Mouse (Mus musculus) fibroblast of lung, adult 2 months (primary cell): ENCODE results near the gene Lipi.
A peak's percentile ranks its signal among the peaks of the same experiment; 100 is the strongest.

Source experiments
- DNase-seq: peaks from one replicate; pipeline ENCODE4 v3.0.0-alpha.2; 2011; ENCODE audit warnings: low read depth

Lipi gene

DNA sequence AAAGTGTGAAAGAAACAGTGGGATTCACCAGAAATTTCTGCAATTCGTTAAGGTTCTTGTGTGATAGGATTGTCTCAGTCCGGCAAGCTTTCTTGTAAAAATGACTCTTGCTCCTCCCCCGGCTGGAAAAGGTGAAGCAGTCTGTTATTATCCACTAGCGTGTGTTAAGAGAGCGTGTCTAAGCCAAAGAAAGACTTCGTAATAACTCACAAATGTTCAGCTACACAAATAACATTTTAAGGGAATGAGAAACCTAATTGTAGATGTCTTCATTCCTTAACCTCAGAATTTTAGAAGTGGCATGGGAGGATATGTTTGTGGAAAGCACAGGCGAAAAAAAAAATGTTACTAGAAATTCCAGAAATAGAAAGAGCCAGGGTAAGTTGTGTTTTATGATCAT lies at the start of gene Lipi:
Gene Lipi, minus strand, starts transcription at position 101 of the 400 bp plus-strand sequence.
- DNase-seq, result no peak

GRCm38 (mm10) chr16:75627862-75628261 lies 42.0 kb upstream of the Lipi start:
- no peak for DNase-seq

- peak; percentile 2 for DNase-seq
These were observed 31.9 kb upstream of the Lipi start for GRCm38 (mm10) chr16:75617651-75618349.

GRCm38 (mm10) chr16:75612561-75612960 lies 26.7 kb upstream of the Lipi start:
- no peak for DNase-seq

GRCm38 (mm10) chr16:75606415-75606814 lies 20.6 kb upstream of the Lipi start:
- no peak for DNase-seq

DNA sequence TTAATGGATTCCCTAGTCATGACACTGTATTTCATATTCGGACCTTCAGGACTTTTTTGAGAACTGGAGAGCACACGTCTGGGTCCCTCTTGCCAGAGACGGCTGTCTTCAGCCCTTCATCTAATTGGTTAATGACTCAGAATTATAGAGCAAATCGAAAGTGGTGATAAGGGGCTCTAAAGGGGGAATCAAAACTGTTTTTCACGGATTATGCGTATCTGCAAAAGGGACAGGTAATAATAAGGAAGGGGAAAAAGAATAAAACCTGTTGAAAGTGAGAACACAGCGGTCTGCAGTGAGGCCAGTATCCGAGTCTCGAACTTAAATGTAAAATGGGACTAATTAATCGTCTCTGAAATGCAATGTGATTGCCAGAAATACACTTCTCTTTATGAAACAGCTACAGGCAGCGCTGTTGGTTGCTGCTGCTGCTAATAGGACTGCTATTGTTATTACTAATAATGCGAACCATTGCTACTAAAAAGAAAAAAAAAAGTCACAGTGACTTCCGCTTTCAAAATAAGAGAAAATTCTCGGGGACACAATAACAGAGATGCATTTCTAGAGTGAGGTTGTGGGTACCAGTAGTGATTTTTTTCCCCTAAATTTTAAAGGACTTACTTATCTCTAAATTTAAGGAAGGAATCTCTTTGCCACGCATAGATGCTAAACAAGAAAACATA lies 7.8 kb upstream of the Lipi start:
- no peak for DNase-seq

DNA sequence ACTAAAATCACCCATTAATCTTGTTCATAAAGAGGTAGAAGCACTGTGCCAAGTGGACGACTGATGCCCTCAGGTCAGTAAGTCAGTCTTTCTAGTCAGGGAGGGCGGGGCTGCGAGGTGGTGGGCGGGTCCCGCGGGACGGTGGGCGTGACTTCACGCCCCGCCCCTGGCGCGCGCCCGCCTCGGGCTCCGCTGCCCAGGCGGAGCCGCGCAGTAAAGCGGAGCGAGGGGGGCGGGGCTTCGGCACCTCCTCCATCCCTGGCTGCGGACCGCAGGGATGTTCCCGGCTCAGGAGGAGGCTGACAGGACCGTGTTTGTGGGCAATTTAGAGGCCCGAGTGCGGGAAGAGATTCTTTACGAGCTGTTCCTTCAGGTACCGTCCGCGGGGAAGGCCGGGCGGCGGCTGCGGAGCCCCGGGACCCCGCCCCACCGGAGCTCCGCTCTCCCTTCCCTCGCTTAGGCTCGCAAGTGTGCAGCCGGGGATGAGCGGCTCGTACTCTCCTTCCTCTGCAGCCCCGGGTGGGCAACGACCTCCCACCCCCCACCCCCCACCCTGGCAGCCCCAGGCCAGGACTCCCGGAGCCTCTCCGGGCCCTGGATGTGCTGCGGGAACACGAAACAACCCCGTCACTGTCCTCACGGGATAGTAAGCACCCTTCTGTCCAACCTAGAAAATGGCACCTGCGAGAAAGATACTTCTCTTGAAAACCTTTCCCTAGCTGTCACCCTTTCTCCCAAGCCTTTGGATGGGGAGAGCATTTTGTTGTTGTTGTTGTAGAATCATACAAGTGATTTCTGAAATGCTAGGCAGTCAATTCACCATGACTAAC lies 7.0 kb upstream of the Lipi start, which contains the start of gene Rbm11:
Gene Rbm11, plus strand, starts transcription at position 174 of the 830 bp plus-strand sequence.
- peak; percentile 3 for DNase-seq

GRCm38 (mm10) chr16:75586466-75586865 lies 605 bp upstream of the Lipi start:
- DNase-seq, result no peak

GRCm38 (mm10) chr16:75582279-75582678 lies 3.6 kb downstream of the Lipi start:
- DNase-seq, result no peak

- no peak for DNase-seq
These were observed 23.0 kb downstream of the Lipi start for GRCm38 (mm10) chr16:75562910-75563309.

DNA sequence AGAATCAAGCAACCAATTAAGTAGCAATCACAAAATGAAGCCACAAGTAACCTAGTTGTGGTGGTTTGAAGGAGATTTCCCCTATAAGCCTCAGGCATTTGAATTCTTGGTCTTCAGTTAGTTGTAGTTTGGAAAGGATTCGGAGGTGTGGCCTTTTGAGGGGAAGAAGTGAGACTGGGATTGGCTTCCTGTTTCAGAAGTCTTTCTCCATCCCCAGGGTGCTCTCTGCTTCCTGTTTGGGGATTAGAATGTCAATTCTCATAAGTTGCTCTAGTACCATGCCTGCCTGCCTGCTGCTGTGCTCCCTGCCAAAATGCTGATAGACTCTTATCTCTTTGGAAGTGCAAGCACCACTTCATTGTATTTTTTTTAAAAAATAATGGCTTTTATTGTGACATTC lies 40.6 kb downstream of the Lipi start:
- no peak for DNase-seq

- no peak for DNase-seq
These were observed 47.9 kb downstream of the Lipi start for GRCm38 (mm10) chr16:75537784-75538565.

GRCm38 (mm10) chr16:75531705-75532104 lies 54.2 kb downstream of the Lipi start:
- no peak for DNase-seq

GRCm38 (mm10) chr16:75496568-75496967 lies 89.3 kb downstream of the Lipi start:
- no peak for DNase-seq
